Mouse (Mus musculus) bone marrow macrophage, adult 2 months (primary cell): ENCODE results near the gene Aff3.

ENCODE experiments used
- CTCF ChIP-seq: IDR thresholded peaks from 2 replicates; pipeline ENCODE4 v1.5.1; 2012; ENCODE audit warnings: low read depth, mild to moderate bottlenecking, low read length, moderate library complexity
- POLR2A ChIP-seq: IDR thresholded peaks from 2 replicates; pipeline ENCODE4 v1.6.1; 2012; ENCODE audit warnings: mild to moderate bottlenecking, low read depth, low read length, borderline replicate concordance

DNA sequence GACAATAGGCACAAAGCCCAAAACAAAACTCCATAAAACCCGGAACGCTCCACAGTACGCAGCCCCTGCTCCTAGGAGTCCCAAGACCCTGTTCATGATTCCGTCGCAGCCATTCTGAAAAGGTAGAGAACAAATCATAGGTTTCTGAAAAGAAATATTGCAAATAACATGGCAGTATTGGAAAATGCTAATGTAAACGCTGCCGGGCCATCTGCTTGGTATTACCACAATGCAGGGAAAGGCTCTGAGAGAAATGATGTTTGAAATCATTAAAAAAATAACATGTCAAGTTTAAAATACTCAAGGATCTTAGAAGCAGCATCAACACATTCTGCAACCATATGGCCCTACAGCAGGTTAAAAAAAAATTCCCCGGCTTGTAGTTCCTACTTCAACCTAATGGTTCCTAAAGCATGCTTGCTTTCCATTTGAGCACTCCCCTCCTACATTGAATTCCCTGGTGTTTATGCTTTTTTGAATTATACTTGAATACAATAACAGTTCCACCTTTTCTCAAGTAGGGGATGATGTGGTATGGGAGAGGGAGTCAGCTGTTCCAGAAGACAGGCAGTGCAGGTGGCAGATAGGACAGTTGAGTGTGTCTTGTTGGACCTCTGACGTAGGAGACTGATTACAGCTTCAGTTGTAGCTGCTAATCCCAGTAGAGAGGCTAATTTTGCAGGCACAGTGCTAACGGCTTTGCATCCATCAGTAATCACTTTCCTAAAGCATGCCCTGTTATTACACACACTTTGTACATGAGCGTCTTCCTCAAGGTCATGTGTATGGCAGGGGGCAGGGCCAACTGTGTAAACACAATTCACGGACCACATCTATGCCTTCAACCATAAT is 246.3 kb downstream of the Aff3 start:
- TF ChIP-seq CTCF = no peak
- TF ChIP-seq POLR2A = no peak
